In genomic region chr1:92895089-92895488, GRCm38 (mm10) we compare ENCODE assay signal across 8 mouse cellular contexts. TPM values are rescaled to one million over a fixed set of nuclear protein-coding genes. Genes with fewer than 3 reads are reported as not detected.
DNase-seq lines count a peak whose midpoint lies in the region; ATAC-seq and TF ChIP-seq lines count a peak whose summit lies in the region.

No protein-coding gene starts in this region.

- H3K9me3 ChIP-seq in kidney, postnatal 0 days (replicated peaks; ENCODE audit: low read length): no peaks in the 10 kb centered on the region
- H3K9me3 ChIP-seq in liver, postnatal 0 days (ENCODE audit: low read length): no peaks in the 10 kb centered on the region

- no peaks in the 10 kb centered on the region for H3K4me1 ChIP-seq in kidney, postnatal 0 days (replicated peaks; ENCODE audit: insufficient read depth, low read length)
- H3K4me1 ChIP-seq in liver, postnatal 0 days (ENCODE audit: insufficient read depth): no peaks in the 10 kb centered on the region

- TF ChIP-seq EP300 in liver, postnatal 0 days (IDR thresholded peaks at IDR 0.05; ENCODE audit: low read depth): no peak

- 15% methylated on average over 3 of the region's 3 CpGs for WGBS in kidney, postnatal 0 days
- 15% methylated on average over 3 of the region's 3 CpGs for WGBS in liver, postnatal 0 days (ENCODE audit: insufficient replicate concordance)

- no peaks in the 10 kb centered on the region for H3K36me3 ChIP-seq in kidney, postnatal 0 days (ENCODE audit: insufficient read depth, low read length)
- H3K36me3 ChIP-seq in liver, postnatal 0 days (replicated peaks; ENCODE audit: insufficient read depth, low read length): no peaks in the 10 kb centered on the region

- H3K27ac ChIP-seq in kidney, postnatal 0 days: no peak overlapping the region
- no peak overlapping the region for H3K27ac ChIP-seq in liver, postnatal 0 days (ENCODE audit: low read depth)

- H3K4me2 ChIP-seq in kidney, postnatal 0 days (ENCODE audit: low read length): no peak overlapping the region
- H3K4me2 ChIP-seq in liver, postnatal 0 days (ENCODE audit: low read depth, low read length): no peak overlapping the region

- no peak overlapping the region for H3K4me3 ChIP-seq in kidney, postnatal 0 days (replicated peaks; ENCODE audit: low read depth, low read length)
- no peak overlapping the region for H3K4me3 ChIP-seq in liver, postnatal 0 days (ENCODE audit: low read depth, low read length)

- peak; percentile 21; the same call in 1 of the 2 replicates for ATAC-seq in kidney, postnatal 0 days (replicated peaks; ENCODE audit: low FRiP score, low read depth)
- ATAC-seq in liver, postnatal 0 days: peak; percentile 45
- ATAC-seq in neutrophil, adult 5-6 weeks (ENCODE audit: extremely low read depth, insufficient number of reproducible peaks, low FRiP score, poor library complexity, severe bottlenecking): peak; percentile 89

- peak; percentile 76 for DNase-seq in CD4-positive helper T cell, adult 2 months (ENCODE audit: low read depth, low spot score)
- peak; percentile 72 for DNase-seq in adrenal gland, adult 8-10 months
- DNase-seq in embryo, embryonic 9.5 days (ENCODE audit: extremely low spot score): peak; percentile 69
- DNase-seq in gastrocnemius, postnatal 4 days (ENCODE audit: low spot score in 2 of 2): peak; percentile 49 to 76
- peak; percentile 89 for DNase-seq in kidney, postnatal 0 days (ENCODE audit: low spot score)
- DNase-seq in liver, postnatal 0 days: peak; percentile 78
- DNase-seq in testis, postnatal 14 days (ENCODE audit: low spot score): peak; percentile 71

- no peaks in the 10 kb centered on the region for H3K27me3 ChIP-seq in kidney, postnatal 0 days (ENCODE audit: insufficient read depth, low read length)
- H3K27me3 ChIP-seq in liver, postnatal 0 days (ENCODE audit: insufficient read depth, low read length): no peaks in the 10 kb centered on the region

- no peak overlapping the region for H3K9ac ChIP-seq in kidney, postnatal 0 days (ENCODE audit: low read depth, low read length)
- no peak overlapping the region for H3K9ac ChIP-seq in liver, postnatal 0 days (replicated peaks)

- TF ChIP-seq CTCF in kidney, postnatal 0 days (IDR thresholded peaks at IDR 0.05; ENCODE audit: low read depth): peak; percentile 94
- TF ChIP-seq CTCF in liver, postnatal 0 days (IDR thresholded peaks at IDR 0.05; ENCODE audit: low read depth): peak; percentile 92

RNA-seq across cellular contexts. Expression of gene Ankmy1, which starts 7.6 kb away (rescaled TPM):
- 1 to 10 TPM; 1.0 to 1.9 (median 1.3) TPM for total RNA-seq in adrenal gland, adult 8-10 months (2022)
- under 1 TPM; 0.52 to 0.70 TPM for total RNA-seq in gastrocnemius, postnatal 4 days (2021)
- polyA plus RNA-seq in kidney, postnatal 0 days (2015; fragmentation: Nextera tagmentation; extraction: Ambion mirVana): 0.14 and 0.43 TPM in 2 replicates
- polyA plus RNA-seq in liver, postnatal 0 days (2015; fragmentation: Nextera tagmentation; extraction: Ambion mirVana): 0.05 TPM in 1 of 2 replicates, not detected in the other
- total RNA-seq in neutrophil, adult 5-6 weeks (2017): 0.37 and 0.93 TPM in 2 replicates

RNA-seq across cellular contexts. Expression of gene Dusp28, which starts 11.7 kb away (rescaled TPM):
- 10 to 100 TPM; 16.2 to 17.9 (median 16.3) TPM for total RNA-seq in adrenal gland, adult 8-10 months (2022)
- total RNA-seq in gastrocnemius, postnatal 4 days (2021): 10 to 100 TPM; 22.2 to 23.1 TPM
- polyA plus RNA-seq in kidney, postnatal 0 days (2015; fragmentation: Nextera tagmentation; extraction: Ambion mirVana): 20.4 and 22.3 TPM in 2 replicates
- polyA plus RNA-seq in liver, postnatal 0 days (2015; fragmentation: Nextera tagmentation; extraction: Ambion mirVana): 17.4 and 20.2 TPM in 2 replicates
- 4.1 and 4.3 TPM in 2 replicates for total RNA-seq in neutrophil, adult 5-6 weeks (2017)

RNA-seq across cellular contexts. Expression of gene Rnpepl1, which starts 15.5 kb away (rescaled TPM):
- 10 to 100 TPM; 64.1 to 84.4 (median 76.6) TPM for total RNA-seq in adrenal gland, adult 8-10 months (2022)
- total RNA-seq in gastrocnemius, postnatal 4 days (2021): 10 to 100 TPM; 63.6 to 65.5 TPM
- polyA plus RNA-seq in kidney, postnatal 0 days (2015; fragmentation: Nextera tagmentation; extraction: Ambion mirVana): 39.3 and 39.4 TPM in 2 replicates
- polyA plus RNA-seq in liver, postnatal 0 days (2015; fragmentation: Nextera tagmentation; extraction: Ambion mirVana): 16.1 and 16.2 TPM in 2 replicates
- 38.5 and 49.8 TPM in 2 replicates for total RNA-seq in neutrophil, adult 5-6 weeks (2017)

RNA-seq across cellular contexts. Expression of gene Capn10, which starts 39.1 kb away (rescaled TPM):
- total RNA-seq in adrenal gland, adult 8-10 months (2022): 10 to 100 TPM; 17.3 to 27.2 (median 24.3) TPM
- total RNA-seq in gastrocnemius, postnatal 4 days (2021): 10 to 100 TPM; 12.6 to 13.8 TPM
- 31.0 and 32.2 TPM in 2 replicates for polyA plus RNA-seq in kidney, postnatal 0 days (2015; fragmentation: Nextera tagmentation; extraction: Ambion mirVana)
- 25.6 and 25.8 TPM in 2 replicates for polyA plus RNA-seq in liver, postnatal 0 days (2015; fragmentation: Nextera tagmentation; extraction: Ambion mirVana)
- 18.2 and 27.0 TPM in 2 replicates for total RNA-seq in neutrophil, adult 5-6 weeks (2017)

RNA-seq across cellular contexts. Expression of gene Gpr35, which starts 55.6 kb away (rescaled TPM):
- total RNA-seq in adrenal gland, adult 8-10 months (2022): 1 to 10 TPM in 1 of 4 experiments, under 1 TPM in 3; 0.58 to 1.8 (median 0.87) TPM
- under 1 TPM; 0.13 to 0.66 TPM for total RNA-seq in gastrocnemius, postnatal 4 days (2021)
- 0.19 and 0.42 TPM in 2 replicates for polyA plus RNA-seq in kidney, postnatal 0 days (2015; fragmentation: Nextera tagmentation; extraction: Ambion mirVana)
- polyA plus RNA-seq in liver, postnatal 0 days (2015; fragmentation: Nextera tagmentation; extraction: Ambion mirVana): 1.1 and 1.4 TPM in 2 replicates
- total RNA-seq in neutrophil, adult 5-6 weeks (2017): 22.1 and 24.3 TPM in 2 replicates

Comparison
In these comparisons a context has a peak if more than half of its experiments do, and no peak if none do; other contexts are left out.
1. ATAC-seq: peak in every context shown above with its lines; median percentile 89 in neutrophil, adult 5-6 weeks; 45 in liver, postnatal 0 days; 21 in kidney, postnatal 0 days.